Mouse (Mus musculus) limb, embryonic 13.5 days (tissue): ENCODE data around the gene Unc119. TPM values are rescaled to one million over a fixed set of nuclear protein-coding genes. Genes with fewer than 3 reads are reported as not detected.

ENCODE experiments used
- ATAC-seq: fragments of 200-750 bp; cut with Nextera tagmentation; 2 replicates; pipeline ENCODE4 v1.8.0; 2017; ENCODE audit warnings: low read depth, moderate number of reproducible peaks, moderate TSS enrichment; ENCODE audit not compliant: low FRiP score
- H3K27ac ChIP-seq: fragments of 300-500 bp; sonication (generic); 2 replicates; pipeline ENCODE4 v1.5.1; 2015; ENCODE audit warnings: inconsistent platforms, mild to moderate bottlenecking, moderate library complexity
- H3K27me3 ChIP-seq: fragments of 300-500 bp; sonication (generic); 2 replicates; pipeline ENCODE4 v1.6.1; 2015; ENCODE audit warnings: mild to moderate bottlenecking, inconsistent platforms
- H3K36me3 ChIP-seq: fragments of 300-500 bp; sonication (generic); 2 replicates; pipeline ENCODE4 v1.6.1; 2015; ENCODE audit warnings: inconsistent platforms, mild to moderate bottlenecking, moderate library complexity
- H3K4me1 ChIP-seq: fragments of 300-500 bp; sonication (generic); 2 replicates; pipeline ENCODE4 v1.6.1; 2015; ENCODE audit warnings: inconsistent platforms
- H3K4me2 ChIP-seq: fragments of 300-500 bp; sonication (generic); replicated peaks from 2 replicates; pipeline ENCODE4 v1.6.1; 2015; ENCODE audit warnings: inconsistent platforms, mild to moderate bottlenecking, moderate library complexity
- H3K4me3 ChIP-seq: fragments of 300-500 bp; sonication (generic); 2 replicates; pipeline ENCODE4 v1.5.1; 2015; ENCODE audit warnings: moderate library complexity, mild to moderate bottlenecking, inconsistent platforms
- H3K9ac ChIP-seq: fragments of 300-500 bp; sonication (generic); 2 replicates; pipeline ENCODE4 v1.6.1; 2015; ENCODE audit warnings: mild to moderate bottlenecking, inconsistent platforms
- H3K9me3 ChIP-seq: fragments of 300-500 bp; sonication (generic); 2 replicates; pipeline ENCODE4 v1.6.1; 2016; ENCODE audit warnings: inconsistent platforms
- WGBS: fragments of 180-500 bp; shearing (Covaris S2); methylation state at CpG from one replicate; pipeline ENCODE4 v1.1.7; 2015; 5-methylcytosine and 5-hydroxymethylcytosine counted together
- polyA plus RNA-seq: library from polyadenylated mRNA; unstranded; fragments of >200 nt; fragmentation: Nextera tagmentation; extraction: Ambion mirVana; gene quantifications from 2 replicates; pipeline ENCODE4 v1.2.1, GENCODE M21; 2015

The Unc119 gene
- polyA plus RNA-seq, 1 experiment from 2014 or later: 70.1 TPM

DNA sequence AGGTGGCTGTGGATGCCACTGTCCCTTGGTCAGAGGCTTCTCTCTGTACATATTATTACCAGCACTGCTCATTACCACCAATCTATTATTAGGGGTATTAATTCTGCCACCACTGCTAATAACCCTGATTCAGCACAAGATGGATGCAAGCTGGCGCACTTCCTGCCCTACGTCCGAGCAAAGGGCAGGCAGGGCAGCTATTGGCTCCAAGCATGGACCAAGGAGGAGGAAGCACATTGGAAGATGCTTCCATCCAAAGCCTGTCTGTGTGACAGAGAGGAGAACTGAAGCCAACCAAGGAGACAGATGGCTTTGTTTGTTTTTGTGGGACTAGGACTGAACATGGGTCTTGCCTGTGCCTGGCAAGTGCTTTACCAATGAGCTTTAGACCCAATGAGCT, 37.7 kb downstream of the Unc119 start:
- H3K27me3 ChIP-seq: 0 out of 2 replicates have a peak, but pooled peaks cover 2% of the 10 kb centered on the region
- 74% methylated on average over 3 of the region's 3 CpGs for WGBS

DNA sequence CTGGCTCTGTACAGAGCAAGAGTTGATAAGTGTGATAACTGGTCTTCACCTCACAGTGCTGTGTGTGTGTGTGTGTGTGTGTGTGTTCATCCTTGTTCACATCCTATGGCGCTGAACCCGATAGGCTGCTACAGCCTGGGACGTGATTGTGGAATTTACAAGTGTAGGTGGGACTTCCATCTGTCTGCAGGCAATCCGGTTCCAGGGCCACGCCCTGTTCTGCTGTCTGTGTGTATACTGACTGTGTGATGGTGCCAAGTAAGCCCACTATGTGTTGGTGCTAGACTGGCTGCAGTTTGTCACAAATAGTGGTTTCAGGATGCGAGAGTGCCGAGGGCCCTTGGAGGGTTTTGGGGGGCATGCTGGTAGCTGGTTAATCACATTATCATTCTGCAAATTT, 39.0 kb downstream of the Unc119 start:
- Histone ChIP-seq H3K9ac (no peak overlapping the region), H3K36me3 (no peaks in the 10 kb centered on the region), H3K4me1 (peaks cover 13% of the 10 kb centered on the region), H3K4me2 (no peak overlapping the region), H3K27me3 (0 out of 2 replicates have a peak, but pooled peaks cover 2% of the 10 kb centered on the region), H3K4me3 (no peak overlapping the region), H3K9me3 (no peaks in the 10 kb centered on the region), H3K27ac (no peak overlapping the region)
- WGBS: 68% methylated on average over 7 of the region's 7 CpGs
- no peak for ATAC-seq

More for the DNA sequence above, 37.7 kb downstream of the Unc119 start:
- no peak for ATAC-seq
- no peak overlapping the region for H3K4me3 ChIP-seq
- no peak overlapping the region for H3K9ac ChIP-seq
- no peak overlapping the region for H3K4me2 ChIP-seq
- H3K4me1 ChIP-seq: peaks cover 19% of the 10 kb centered on the region
- H3K36me3 ChIP-seq: no peaks in the 10 kb centered on the region
- H3K27ac ChIP-seq: no peak overlapping the region
- no peaks in the 10 kb centered on the region for H3K9me3 ChIP-seq

DNA sequence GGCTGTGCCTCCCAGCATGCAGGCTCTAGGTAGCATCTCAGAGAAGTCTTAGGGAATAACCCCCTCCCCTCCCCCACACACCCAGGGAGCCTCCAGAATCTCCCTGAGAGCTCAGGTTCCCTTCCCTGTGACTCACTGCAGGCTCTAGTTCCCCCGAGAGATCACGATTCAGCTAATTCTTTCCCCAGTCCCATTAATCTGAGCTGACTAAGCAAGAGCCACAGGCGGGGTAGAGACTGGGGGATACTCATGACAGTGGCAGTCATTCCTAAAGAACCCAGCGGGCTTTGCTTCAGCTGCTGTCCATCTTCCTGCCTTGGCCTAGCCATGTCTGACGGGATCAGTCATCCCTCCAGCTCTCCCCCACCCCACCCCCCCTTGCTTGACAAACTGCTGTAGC, 39.4 kb downstream of the Unc119 start:
- Histone ChIP-seq H3K27me3 (0 out of 2 replicates have a peak, but pooled peaks cover 2% of the 10 kb centered on the region), H3K9ac (no peak overlapping the region), H3K4me2 (no peak overlapping the region), H3K36me3 (no peaks in the 10 kb centered on the region), H3K9me3 (no peaks in the 10 kb centered on the region), H3K4me3 (no peak overlapping the region), H3K27ac (no peak overlapping the region), H3K4me1 (peaks cover 9% of the 10 kb centered on the region)
- 31% methylated on average over 5 of the region's 5 CpGs for WGBS
- ATAC-seq: no peak

DNA sequence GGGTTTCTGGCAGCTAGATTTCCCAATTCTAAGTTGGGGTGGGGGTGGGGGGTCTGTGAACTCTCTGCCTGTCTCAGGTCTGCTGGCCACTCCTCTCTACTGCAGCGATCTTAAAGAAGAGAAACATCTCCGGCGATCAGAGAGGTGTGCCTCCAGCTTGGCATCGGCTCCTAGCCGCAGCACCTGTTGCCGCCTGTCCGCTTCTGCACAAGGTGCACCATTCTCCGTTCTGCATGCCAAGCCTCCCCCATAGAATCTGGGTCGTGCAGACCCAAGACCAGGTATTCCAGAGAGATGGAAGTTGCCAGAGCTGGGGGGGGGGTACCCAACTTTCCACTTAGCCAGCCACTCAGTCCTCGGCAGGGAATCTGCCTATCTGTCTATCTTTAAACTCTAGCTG, 42.5 kb downstream of the Unc119 start:
- Histone ChIP-seq H3K4me3 (no peak overlapping the region), H3K36me3 (no peaks in the 10 kb centered on the region), H3K27me3 (0 out of 2 replicates have a peak, but pooled peaks cover 2% of the 10 kb centered on the region), H3K27ac (no peak overlapping the region), H3K9me3 (no peaks in the 10 kb centered on the region), H3K9ac (no peak overlapping the region), H3K4me2 (no peak overlapping the region), H3K4me1 (peaks cover 5% of the 10 kb centered on the region; the same call in 1 of the 2 replicates)
- WGBS: 80% methylated on average over 10 of the region's 10 CpGs
- ATAC-seq: no peak

DNA sequence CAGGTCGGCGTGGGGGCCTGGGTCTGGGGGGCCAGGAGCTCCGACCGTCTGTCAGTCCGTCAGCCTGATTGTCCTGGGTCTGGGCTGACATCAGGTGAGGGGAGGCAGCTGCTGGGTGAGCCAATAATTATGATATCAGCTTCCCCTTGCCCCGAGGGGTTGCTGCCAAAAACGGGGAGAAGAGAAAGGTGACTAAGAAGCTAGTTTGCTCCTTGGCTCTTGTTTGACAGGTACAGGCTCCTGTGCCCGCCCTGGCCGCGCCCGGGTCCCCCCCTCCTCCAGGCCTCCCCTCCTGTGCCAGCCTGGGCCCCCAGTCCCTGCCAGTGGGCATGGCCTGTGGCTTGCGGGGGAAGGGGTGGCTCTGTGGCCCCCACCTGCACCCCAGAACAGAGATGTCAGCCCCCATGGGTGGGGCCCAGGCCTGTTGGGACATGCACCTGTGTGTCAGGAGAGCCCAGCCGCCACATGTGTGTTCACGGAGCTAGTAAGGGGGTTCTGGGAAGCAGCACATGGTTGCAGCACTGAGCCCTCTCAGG, 43.3 kb downstream of the Unc119 start, which contains the start of gene Foxn1:
TSS of gene Foxn1 (minus strand) at position 51 of the 536 bp plus-strand sequence.
- no peak within 1 kb of the TSS; the same call in 1 of the 2 replicates for H3K4me2 ChIP-seq
- no peaks in the 10 kb centered on the region for H3K36me3 ChIP-seq
- H3K27ac ChIP-seq: no peak within 1 kb of the TSS
- H3K27me3 ChIP-seq: 0 out of 2 replicates have a peak, but pooled peaks cover 2% of the 10 kb centered on the region
- H3K9me3 ChIP-seq: no peaks in the 10 kb centered on the region
- no peak within 1 kb of the TSS for H3K4me3 ChIP-seq
- peaks cover 5% of the 10 kb centered on the region; the same call in 1 of the 2 replicates for H3K4me1 ChIP-seq
- no peak for ATAC-seq
- H3K9ac ChIP-seq: no peak within 1 kb of the TSS
- WGBS: 75% methylated on average over 14 of the region's 14 CpGs

DNA sequence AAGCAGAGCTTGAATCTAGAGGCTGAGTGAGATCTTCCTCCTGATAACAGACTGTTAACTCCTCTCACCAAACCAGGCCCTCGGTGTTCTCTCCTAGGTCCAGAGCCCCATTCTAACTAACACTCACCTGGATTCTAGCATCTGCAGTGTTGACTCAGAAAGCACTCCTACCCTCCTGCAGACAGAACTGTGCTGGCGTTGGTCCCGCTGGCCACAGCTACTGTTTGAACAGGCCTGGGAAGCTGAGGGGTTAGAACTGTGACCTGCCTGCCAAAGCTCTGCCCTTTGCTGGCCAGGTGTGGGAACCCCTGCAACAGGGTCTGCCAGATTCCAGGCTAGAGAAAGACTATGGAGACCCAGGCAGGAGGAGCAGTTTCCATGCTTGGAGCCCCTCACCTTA, 49.4 kb downstream of the Unc119 start:
- no peaks in the 10 kb centered on the region for H3K9me3 ChIP-seq
- H3K9ac ChIP-seq: no peak overlapping the region
- no peaks in the 10 kb centered on the region for H3K27me3 ChIP-seq
- H3K4me3 ChIP-seq: no peak overlapping the region
- no peaks in the 10 kb centered on the region for H3K36me3 ChIP-seq
- no peak overlapping the region for H3K4me2 ChIP-seq
- no peak for ATAC-seq
- H3K4me1 ChIP-seq: peaks cover 5% of the 10 kb centered on the region
- 78% methylated on average over 3 of the region's 3 CpGs for WGBS
- no peak overlapping the region for H3K27ac ChIP-seq

DNA sequence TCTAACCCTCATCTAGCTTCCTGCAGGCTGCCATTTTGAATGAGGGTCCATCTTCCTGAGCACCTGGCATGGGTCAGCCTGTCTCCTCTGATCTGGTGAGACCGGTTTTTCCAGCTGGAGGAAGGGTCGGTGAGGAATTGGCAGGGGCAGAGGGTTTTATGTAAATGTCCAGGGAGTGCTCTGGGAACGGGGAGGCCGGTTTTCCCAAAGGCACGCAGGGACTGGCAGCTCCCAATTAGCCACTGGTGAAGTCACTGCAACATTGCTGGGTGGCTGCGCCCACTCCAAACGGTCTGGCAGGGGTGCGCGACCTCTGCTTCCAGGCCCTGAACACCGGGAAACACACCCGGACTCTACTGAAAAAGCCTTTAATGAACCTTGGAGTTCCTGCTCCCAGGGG, 53.7 kb downstream of the Unc119 start:
- H3K9me3 ChIP-seq: no peaks in the 10 kb centered on the region
- H3K4me1 ChIP-seq: peaks cover 9% of the 10 kb centered on the region
- no peaks in the 10 kb centered on the region for H3K27me3 ChIP-seq
- peak overlapping the region; percentile 25; the same call in 1 of the 2 replicates for H3K9ac ChIP-seq
- WGBS: 31% methylated on average over 11 of the region's 11 CpGs
- H3K36me3 ChIP-seq: no peaks in the 10 kb centered on the region
- H3K4me2 ChIP-seq: peak overlapping the region; percentile 61
- ATAC-seq: no peak
- peak overlapping the region; percentile 30 for H3K4me3 ChIP-seq
- no peak overlapping the region for H3K27ac ChIP-seq

DNA sequence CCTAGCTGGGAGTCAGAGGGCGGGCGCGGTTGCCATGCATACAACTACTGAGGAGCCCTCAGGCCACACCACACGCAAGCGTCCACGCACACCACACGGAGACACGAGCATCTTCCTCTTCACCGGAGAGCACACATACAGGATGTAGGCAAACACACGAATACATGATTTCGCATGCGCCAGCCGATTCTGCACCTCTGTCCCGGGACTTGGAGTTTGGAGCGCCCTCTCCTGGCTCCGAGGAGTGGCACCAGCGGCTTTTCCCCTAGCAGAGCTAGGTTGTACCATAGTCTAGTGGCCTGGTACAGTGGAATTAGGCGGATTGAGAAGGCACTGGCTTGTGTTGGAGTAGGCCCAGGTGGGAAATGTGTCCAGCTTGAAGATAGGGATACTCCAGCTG, 54.1 kb downstream of the Unc119 start:
- Histone ChIP-seq H3K9me3 (no peaks in the 10 kb centered on the region), H3K4me3 (peak overlapping the region; percentile 30), H3K9ac (peak overlapping the region; percentile 25; the same call in 1 of the 2 replicates), H3K4me1 (peaks cover 9% of the 10 kb centered on the region), H3K4me2 (peak overlapping the region; percentile 61), H3K27ac (no peak overlapping the region), H3K27me3 (no peaks in the 10 kb centered on the region), H3K36me3 (no peaks in the 10 kb centered on the region)
- ATAC-seq: peak; percentile 60; the same call in 1 of the 2 replicates
- WGBS: 10% methylated on average over 18 of the region's 18 CpGs

DNA sequence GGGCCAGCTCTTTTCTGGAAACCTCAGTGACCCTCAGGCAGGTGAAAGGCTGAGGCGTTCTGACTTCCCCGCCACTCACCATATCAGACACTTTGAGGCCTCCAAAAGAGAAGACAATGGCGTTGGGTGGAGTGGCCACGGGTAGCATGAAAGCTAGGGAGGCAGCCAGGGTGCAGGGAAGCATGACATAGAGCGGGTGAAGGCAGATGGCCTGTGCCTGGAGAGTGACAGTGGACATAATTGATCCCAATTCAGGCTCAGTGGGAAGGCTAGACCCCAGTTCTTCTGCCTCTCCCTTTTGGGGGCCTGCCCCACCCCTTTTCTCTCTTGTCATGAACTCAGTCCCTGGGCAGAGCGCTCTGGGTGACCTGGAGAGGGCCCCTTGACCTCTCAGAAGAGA, 54.9 kb downstream of the Unc119 start:
- no peak for ATAC-seq
- H3K9me3 ChIP-seq: no peaks in the 10 kb centered on the region
- H3K9ac ChIP-seq: no peak overlapping the region; the same call in 1 of the 2 replicates
- no peaks in the 10 kb centered on the region for H3K36me3 ChIP-seq
- no peak overlapping the region for H3K27ac ChIP-seq
- H3K27me3 ChIP-seq: no peaks in the 10 kb centered on the region
- no peak overlapping the region for H3K4me2 ChIP-seq
- peaks cover 9% of the 10 kb centered on the region for H3K4me1 ChIP-seq
- WGBS: 80% methylated on average over 6 of the region's 6 CpGs
- H3K4me3 ChIP-seq: no peak overlapping the region

Other genes with a start within 250 kb of the Unc119 start
- gene Fam222b, start 248.8 kb upstream of the Unc119 start, polyA plus RNA-seq: 13.7 and 16.1 TPM in 2 replicates
- 108 and 109 TPM in 2 replicates for gene Traf4, start 177.9 kb upstream of the Unc119 start, polyA plus RNA-seq
- gene Nek8, start 166.8 kb upstream of the Unc119 start, polyA plus RNA-seq: 20.1 and 20.7 TPM in 2 replicates
- 13.5 and 14.1 TPM in 2 replicates for gene Tlcd1, start 166.8 kb upstream of the Unc119 start, polyA plus RNA-seq
- gene Rpl23a, start 159.9 kb upstream of the Unc119 start, polyA plus RNA-seq: 1,373 and 1,384 TPM in 2 replicates
- gene Rab34, start 155.1 kb upstream of the Unc119 start, polyA plus RNA-seq: 171 and 185 TPM in 2 replicates
- gene Proca1, start 150.1 kb upstream of the Unc119 start, polyA plus RNA-seq: 2.7 and 3.0 TPM in 2 replicates
- gene Sdf2, start 97.7 kb upstream of the Unc119 start, polyA plus RNA-seq: 78.9 and 81.2 TPM in 2 replicates
- 29.4 and 33.2 TPM in 2 replicates for gene Supt6, start 97.5 kb upstream of the Unc119 start, polyA plus RNA-seq
- gene 2610507B11Rik, start 81.7 kb upstream of the Unc119 start, polyA plus RNA-seq: 74.7 and 76.1 TPM in 2 replicates
- gene BC030499, start 52.6 kb upstream of the Unc119 start, polyA plus RNA-seq: 0.11 and 0.56 TPM in 2 replicates
- 39.6 and 45.8 TPM in 2 replicates for gene Spag5, start 42.0 kb upstream of the Unc119 start, polyA plus RNA-seq
- gene Aldoc, start 20.5 kb upstream of the Unc119 start, polyA plus RNA-seq: 6.5 and 6.6 TPM in 2 replicates
- 88.5 and 88.9 TPM in 2 replicates for gene Pigs, start 15.1 kb upstream of the Unc119 start, polyA plus RNA-seq
- 0.24 and 0.48 TPM in 2 replicates for gene Foxn1, start 43.1 kb downstream of the Unc119 start, polyA plus RNA-seq
- gene Slc13a2, start 78.7 kb downstream of the Unc119 start, polyA plus RNA-seq: not detected in 2 replicates
- gene Slc46a1, start 122.2 kb downstream of the Unc119 start, polyA plus RNA-seq: 17.1 TPM in 2 replicates
- 2.4 and 2.6 TPM in 2 replicates for gene Sarm1, start 154.3 kb downstream of the Unc119 start, polyA plus RNA-seq
- gene Vtn, start 155.6 kb downstream of the Unc119 start, polyA plus RNA-seq: 0.39 and 1.8 TPM in 2 replicates
- gene Sebox, start 160.0 kb downstream of the Unc119 start, polyA plus RNA-seq: not detected in 2 replicates
- gene Tmem199, start 168.7 kb downstream of the Unc119 start, polyA plus RNA-seq: 45.9 and 48.7 TPM in 2 replicates
- gene Poldip2, start 168.7 kb downstream of the Unc119 start, polyA plus RNA-seq: 182 and 186 TPM in 2 replicates
- 81.4 and 84.8 TPM in 2 replicates for gene Tnfaip1, start 192.8 kb downstream of the Unc119 start, polyA plus RNA-seq
- gene Ift20, start 192.9 kb downstream of the Unc119 start, polyA plus RNA-seq: 165 and 168 TPM in 2 replicates
- gene Tmem97, start 207.3 kb downstream of the Unc119 start, polyA plus RNA-seq: 74.1 and 75.2 TPM in 2 replicates